Mouse (Mus musculus) left cerebral cortex, postnatal 36 days (tissue): ENCODE measurements at regions not wholly inside any gene's neighbourhood (a gene's known extent, or its start where the extent isn't known, plus 50 kb on each side); places are given as distances from the start of the nearest gene placed in this dataset.
"Not testable (repeated sequence)": the region's sequence is repeated elsewhere in the genome, so short reads cannot be mapped to it uniquely, and the experiment has no call there.

Source experiments
- DNase-seq, 2 experiments: peaks; one replicate each; pipeline ENCODE4 v3.0.0; 2021 to 2022; ENCODE audit warnings: low spot score in 2 of 2, mixed read lengths in 1 of 2
- intact Hi-C: fragments of 180-260 bp; cut with DNase I; formaldehyde crosslinking; loops from one replicate; pipeline ENCODE4 v1.15.1; 2025

GRCm38 (mm10) chr16:9093593-9093992, 263.7 kb downstream of the 1810013L24Rik start:
- no peak for DNase-seq
- intact Hi-C loops, result no loop called here

GRCm38 (mm10) chr16:9094201-9094600, 264.3 kb downstream of the 1810013L24Rik start:
- intact Hi-C loops, result no loop called here
- DNase-seq, result no peak

GRCm38 (mm10) chr16:9106211-9106610, 276.3 kb downstream of the 1810013L24Rik start:
- no peak for DNase-seq
- intact Hi-C loops, result no loop called here

GRCm38 (mm10) chr16:9106676-9107075, 276.8 kb downstream of the 1810013L24Rik start:
- intact Hi-C loops, DNase-seq: not testable (repeated sequence)

- intact Hi-C loops, result no loop called here
- DNase-seq, result no peak
These were observed 283.9 kb downstream of the 1810013L24Rik start for GRCm38 (mm10) chr16:9113801-9114200.

GRCm38 (mm10) chr16:9115548-9115947, 285.6 kb downstream of the 1810013L24Rik start:
- intact Hi-C loops, result no loop called here

GRCm38 (mm10) chr16:9121581-9121980, 291.7 kb downstream of the 1810013L24Rik start:
- no peak for DNase-seq
- intact Hi-C loops, result no loop called here

More at GRCm38 (mm10) chr16:9115548-9115947, 285.6 kb downstream of the 1810013L24Rik start:
- no peak for DNase-seq

GRCm38 (mm10) chr16:9132113-9132512, 302.2 kb downstream of the 1810013L24Rik start:
- intact Hi-C loops, result no loop called here
- no peak for DNase-seq

GRCm38 (mm10) chr16:9132778-9133177, 302.9 kb downstream of the 1810013L24Rik start:
- DNase-seq, result no peak

GRCm38 (mm10) chr16:9135377-9135776, 305.5 kb downstream of the 1810013L24Rik start:
- no peak for DNase-seq
- intact Hi-C loops, result no loop called here

More at GRCm38 (mm10) chr16:9132778-9133177, 302.9 kb downstream of the 1810013L24Rik start:
- intact Hi-C loops, result no loop called here

- DNase-seq, result no peak
- intact Hi-C loops, result no loop called here
These were observed 308.8 kb downstream of the 1810013L24Rik start for GRCm38 (mm10) chr16:9138552-9139224.

GRCm38 (mm10) chr16:9139405-9139804, 309.5 kb downstream of the 1810013L24Rik start:
- intact Hi-C loops, result no loop called here
- DNase-seq, result no peak

- intact Hi-C loops, result no loop called here
- no peak for DNase-seq
These were observed 319.6 kb downstream of the 1810013L24Rik start for GRCm38 (mm10) chr16:9149209-9150135.

GRCm38 (mm10) chr16:9151936-9152335, 322.0 kb downstream of the 1810013L24Rik start:
- intact Hi-C loops, result no loop called here
- no peak for DNase-seq

- DNase-seq, result no peak
- intact Hi-C loops, result no loop called here
These were observed 323.6 kb downstream of the 1810013L24Rik start for GRCm38 (mm10) chr16:9153501-9153900.

GRCm38 (mm10) chr16:9165763-9166310, 335.9 kb downstream of the 1810013L24Rik start:
- intact Hi-C loops, result no loop called here
- no peak for DNase-seq

- intact Hi-C loops, result no loop called here
- DNase-seq, result no peak
These were observed 346.5 kb downstream of the 1810013L24Rik start for GRCm38 (mm10) chr16:9176402-9176801.

GRCm38 (mm10) chr16:9195821-9196220, 365.9 kb downstream of the 1810013L24Rik start:
- intact Hi-C loops, result no loop called here
- DNase-seq, result no peak

- peak; percentile 24 to 39 for DNase-seq
- intact Hi-C loops, result no loop called here
These were observed 369.1 kb downstream of the 1810013L24Rik start for GRCm38 (mm10) chr16:9198903-9199532.

GRCm38 (mm10) chr16:9208602-9209001, 378.7 kb downstream of the 1810013L24Rik start:
- intact Hi-C loops, result no loop called here
- DNase-seq, result no peak
